Mouse (Mus musculus): ENCODE results near the gene Bcat2. TPM values are rescaled to one million over a fixed set of nuclear protein-coding genes. Genes with fewer than 3 reads are reported as not detected.

Bcat2 gene
- polyA plus RNA-seq, 1 experiment, result 56.4 TPM

- Histone ChIP-seq H3K4me3 (replicated peaks) (no peak overlapping the region), H3K4me1 (peaks cover 42% of the 10 kb centered on the region), H3K36me3 (replicated peaks; ENCODE audit: low read length) (peaks cover 9% of the 10 kb centered on the region), H3K9me3 (no peaks in the 10 kb centered on the region), H3K27me3 (replicated peaks) (peaks cover 29% of the 10 kb centered on the region)
- no peak for TF ChIP-seq FLI1 (IDR thresholded peaks at IDR 0.05; ENCODE audit: low read length)
- no peak for TF ChIP-seq GATA1 (IDR thresholded peaks at IDR 0.05; ENCODE audit: borderline replicate concordance, low read length)
Observed at GRCm38 (mm10) chr7:45595176-45595575, 25.2 kb downstream of the Bcat2 start.

- Histone ChIP-seq H3K36me3 (replicated peaks; ENCODE audit: low read length) (peaks cover 2% of the 10 kb centered on the region), H3K27me3 (replicated peaks) (peaks cover 35% of the 10 kb centered on the region), H3K4me3 (replicated peaks) (no peak overlapping the region), H3K4me1 (peaks cover 45% of the 10 kb centered on the region), H3K9me3 (no peaks in the 10 kb centered on the region)
- no peak for TF ChIP-seq FLI1 (IDR thresholded peaks at IDR 0.05; ENCODE audit: low read length)
- TF ChIP-seq GATA1 (IDR thresholded peaks at IDR 0.05; ENCODE audit: borderline replicate concordance, low read length), result no peak
Observed at GRCm38 (mm10) chr7:45596107-45596506, 26.2 kb downstream of the Bcat2 start.

- TF ChIP-seq FLI1 (IDR thresholded peaks at IDR 0.05; ENCODE audit: low read length) (no peak), GATA1 (IDR thresholded peaks at IDR 0.05; ENCODE audit: borderline replicate concordance, low read length) (no peak)
- no peaks in the 10 kb centered on the region for H3K36me3 ChIP-seq (replicated peaks; ENCODE audit: low read length)
- H3K4me1 ChIP-seq, result peaks cover 40% of the 10 kb centered on the region
- peaks cover 35% of the 10 kb centered on the region for H3K27me3 ChIP-seq (replicated peaks)
- no peak overlapping the region for H3K4me3 ChIP-seq (replicated peaks)
- H3K9me3 ChIP-seq, result no peaks in the 10 kb centered on the region
Observed at GRCm38 (mm10) chr7:45597013-45597412, 27.1 kb downstream of the Bcat2 start.

- Histone ChIP-seq H3K36me3 (replicated peaks; ENCODE audit: low read length) (no peaks in the 10 kb centered on the region), H3K27me3 (replicated peaks) (peaks cover 35% of the 10 kb centered on the region), H3K4me3 (replicated peaks) (no peak overlapping the region), H3K4me1 (peaks cover 39% of the 10 kb centered on the region), H3K9me3 (no peaks in the 10 kb centered on the region)
- TF ChIP-seq GATA1 (IDR thresholded peaks at IDR 0.05; ENCODE audit: borderline replicate concordance, low read length), result no peak
- no peak for TF ChIP-seq FLI1 (IDR thresholded peaks at IDR 0.05; ENCODE audit: low read length)
Observed at GRCm38 (mm10) chr7:45597527-45597926, 27.6 kb downstream of the Bcat2 start.

GRCm38 (mm10) chr7:45598960-45599879 is 29.3 kb downstream of the Bcat2 start:
- peaks cover 36% of the 10 kb centered on the region for H3K27me3 ChIP-seq (replicated peaks)
- no peak overlapping the region for H3K4me3 ChIP-seq (replicated peaks)
- peaks cover 34% of the 10 kb centered on the region for H3K4me1 ChIP-seq
- no peaks in the 10 kb centered on the region for H3K9me3 ChIP-seq
- H3K36me3 ChIP-seq (replicated peaks; ENCODE audit: low read length), result no peaks in the 10 kb centered on the region
- TF ChIP-seq GATA1 (IDR thresholded peaks at IDR 0.05; ENCODE audit: borderline replicate concordance, low read length), result no peak
- no peak for TF ChIP-seq FLI1 (IDR thresholded peaks at IDR 0.05; ENCODE audit: low read length)

GRCm38 (mm10) chr7:45605704-45606289 is 35.8 kb downstream of the Bcat2 start:
- Histone ChIP-seq H3K4me1 (peaks cover 13% of the 10 kb centered on the region), H3K4me3 (replicated peaks) (no peak overlapping the region), H3K27me3 (replicated peaks) (peaks cover 11% of the 10 kb centered on the region), H3K9me3 (peaks cover 6% of the 10 kb centered on the region; the same call in 1 of the 2 replicates), H3K36me3 (replicated peaks; ENCODE audit: low read length) (no peaks in the 10 kb centered on the region)
- TF ChIP-seq GATA1 (IDR thresholded peaks at IDR 0.05; ENCODE audit: borderline replicate concordance, low read length) (no peak), FLI1 (IDR thresholded peaks at IDR 0.05; ENCODE audit: low read length) (no peak)

GRCm38 (mm10) chr7:45609511-45609910 is 39.6 kb downstream of the Bcat2 start:
- Histone ChIP-seq H3K36me3 (replicated peaks; ENCODE audit: low read length) (no peaks in the 10 kb centered on the region), H3K9me3 (peaks cover 6% of the 10 kb centered on the region; the same call in 1 of the 2 replicates), H3K4me3 (replicated peaks) (no peak overlapping the region), H3K27me3 (replicated peaks) (peaks cover 20% of the 10 kb centered on the region), H3K4me1 (peaks cover 17% of the 10 kb centered on the region)
- TF ChIP-seq GATA1 (IDR thresholded peaks at IDR 0.05; ENCODE audit: borderline replicate concordance, low read length) (no peak), FLI1 (IDR thresholded peaks at IDR 0.05; ENCODE audit: low read length) (no peak)

- Histone ChIP-seq H3K4me3 (replicated peaks) (no peak overlapping the region), H3K9me3 (no peaks in the 10 kb centered on the region), H3K4me1 (peaks cover 15% of the 10 kb centered on the region), H3K27me3 (replicated peaks) (peaks cover 64% of the 10 kb centered on the region), H3K36me3 (replicated peaks; ENCODE audit: low read length) (no peaks in the 10 kb centered on the region)
- no peak for TF ChIP-seq GATA1 (IDR thresholded peaks at IDR 0.05; ENCODE audit: borderline replicate concordance, low read length)
- no peak for TF ChIP-seq FLI1 (IDR thresholded peaks at IDR 0.05; ENCODE audit: low read length)
Observed at GRCm38 (mm10) chr7:45616277-45616676, 46.3 kb downstream of the Bcat2 start.

GRCm38 (mm10) chr7:45617042-45617695 is 47.2 kb downstream of the Bcat2 start, which contains the start of gene Fut1:
Fut1 (plus strand) TSS chr7:45617289.
- peaks cover 62% of the 10 kb centered on the region for H3K27me3 ChIP-seq (replicated peaks)
- H3K9me3 ChIP-seq, result no peaks in the 10 kb centered on the region
- no peak for TF ChIP-seq FLI1 (IDR thresholded peaks at IDR 0.05; ENCODE audit: low read length)
- H3K4me3 ChIP-seq (replicated peaks), result no peak within 1 kb of the TSS
- no peaks in the 10 kb centered on the region for H3K36me3 ChIP-seq (replicated peaks; ENCODE audit: low read length)
- peaks cover 19% of the 10 kb centered on the region for H3K4me1 ChIP-seq
